Mouse (Mus musculus) spleen, adult 2 months (tissue): ENCODE measurements at regions not wholly inside any gene's neighbourhood (a gene's known extent, or its start where the extent isn't known, plus 50 kb on each side); places are given as distances from the start of the nearest gene placed in this dataset.

Experiments used
- CTCF ChIP-seq: fragments of 200-500 bp; IDR thresholded peaks from 2 replicates; pipeline ENCODE4 v1.5.1; 2011; ENCODE audit warnings: mild to moderate bottlenecking, inconsistent platforms; ENCODE audit not compliant: insufficient read depth, insufficient read length, insufficient replicate concordance; ENCODE audit errors: extremely low read depth
- POLR2A ChIP-seq: fragments of 200-500 bp; IDR thresholded peaks from 2 replicates; pipeline ENCODE4 v1.6.1; 2011; ENCODE audit warnings: low read depth, low read length, inconsistent platforms

DNA sequence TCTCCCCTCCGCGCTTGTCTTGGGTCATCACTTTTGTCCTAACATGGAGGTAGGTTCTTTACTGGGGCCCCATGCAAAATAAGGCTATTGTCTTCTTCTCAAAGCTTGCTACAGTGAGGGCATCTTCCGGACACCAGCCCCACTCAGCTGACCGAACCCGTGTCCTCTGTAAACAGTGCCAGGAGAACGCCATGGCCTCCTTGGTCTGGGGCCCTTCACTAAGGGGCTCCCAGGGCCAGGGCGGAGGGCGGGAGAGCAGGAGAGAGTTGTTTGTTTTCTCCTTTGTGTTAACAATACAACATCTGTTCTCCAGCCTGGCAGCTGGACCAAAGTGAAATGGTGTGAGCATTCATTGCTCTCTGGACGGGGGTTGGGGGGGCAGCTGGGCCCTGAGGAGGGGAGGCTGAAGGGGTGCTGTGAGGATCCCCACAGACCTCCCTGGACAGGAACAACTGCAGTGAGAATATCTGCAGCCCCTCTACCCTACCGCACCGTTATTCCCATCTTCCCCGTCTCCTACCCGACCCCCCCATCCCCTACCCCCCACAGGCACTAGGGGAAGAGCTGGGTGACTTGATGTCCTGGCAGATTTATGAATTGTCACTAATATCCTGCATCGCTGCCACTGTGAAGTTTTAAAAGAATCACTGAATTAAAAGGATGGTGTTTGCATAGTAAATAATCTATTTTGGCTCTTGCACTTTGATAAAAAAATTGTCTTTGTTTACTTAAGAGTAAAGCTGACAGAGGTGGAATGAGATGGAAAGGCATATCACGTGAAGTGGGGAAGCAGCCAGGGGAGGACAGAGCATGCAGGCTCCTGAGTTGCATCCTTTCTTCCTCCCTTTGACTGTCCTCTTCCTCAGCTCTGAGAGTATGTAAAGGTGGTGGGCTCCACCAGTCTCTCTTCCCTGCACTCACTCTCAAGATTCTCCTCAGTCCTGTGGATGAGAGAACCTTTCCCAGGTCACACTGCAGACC, 97.5 kb upstream of the Teddm2 start:
- TF ChIP-seq CTCF (no peak), POLR2A (no peak)
